Mouse (Mus musculus): ENCODE measurements around the gene Gm26920.

Gm26920 gene

GRCm38 (mm10) chr7:30053591-30053990, 36.6 kb downstream of the Gm26920 start:
- DNase-seq = no peak

GRCm38 (mm10) chr7:30050882-30051548, 39.2 kb downstream of the Gm26920 start, which contains the start of gene Zfp14:
Zfp14 (minus strand) TSS chr7:30051380.
- peak; percentile 95 to 98 for DNase-seq

GRCm38 (mm10) chr7:30048126-30048525, 42.1 kb downstream of the Gm26920 start:
- DNase-seq = no peak

- DNase-seq = no peak
Measured at GRCm38 (mm10) chr7:30044354-30044753, 45.9 kb downstream of the Gm26920 start.

- no peak for DNase-seq
Measured at GRCm38 (mm10) chr7:30034331-30034730, 55.9 kb downstream of the Gm26920 start.

GRCm38 (mm10) chr7:30031379-30031778, 58.8 kb downstream of the Gm26920 start:
- no peak for DNase-seq

- DNase-seq = no peak
Measured at GRCm38 (mm10) chr7:30030677-30031076, 59.5 kb downstream of the Gm26920 start.

- no peak for DNase-seq
Measured at GRCm38 (mm10) chr7:30028572-30028971, 61.6 kb downstream of the Gm26920 start.

- DNase-seq = no peak
Measured at GRCm38 (mm10) chr7:30027331-30027730, 62.9 kb downstream of the Gm26920 start.

GRCm38 (mm10) chr7:30025358-30025757, 64.9 kb downstream of the Gm26920 start:
- no peak for DNase-seq

GRCm38 (mm10) chr7:30023800-30024199, 66.4 kb downstream of the Gm26920 start:
- DNase-seq = no peak

- no peak for DNase-seq
Measured at GRCm38 (mm10) chr7:30023324-30023723, 66.9 kb downstream of the Gm26920 start.

GRCm38 (mm10) chr7:30019543-30019942, 70.7 kb downstream of the Gm26920 start:
- no peak for DNase-seq

GRCm38 (mm10) chr7:30017226-30017625, 73.0 kb downstream of the Gm26920 start:
- DNase-seq = no peak

- DNase-seq = peak; percentile 54 to 61
Measured at GRCm38 (mm10) chr7:30012956-30013363, 77.2 kb downstream of the Gm26920 start.

- no peak for DNase-seq
Measured at GRCm38 (mm10) chr7:30010551-30011195, 79.5 kb downstream of the Gm26920 start.

GRCm38 (mm10) chr7:30009321-30010085, 80.7 kb downstream of the Gm26920 start:
- peak in 1 of 2 experiments; percentile 14 for DNase-seq

GRCm38 (mm10) chr7:30008020-30008690, 82.1 kb downstream of the Gm26920 start:
- DNase-seq = no peak

- no peak for DNase-seq
Measured at GRCm38 (mm10) chr7:30007601-30008000, 82.6 kb downstream of the Gm26920 start.

Measured in cerebellum, adult 18-20 months (tissue).